Mouse (Mus musculus) gastrocnemius, postnatal 36 days (tissue): ENCODE data around the gene Phf1. TPM values are rescaled to one million over a fixed set of nuclear protein-coding genes. Genes with fewer than 3 reads are reported as not detected.
"Not testable (repeated sequence)": the region's sequence is repeated elsewhere in the genome, so short reads cannot be mapped to it uniquely, and the experiment has no call there.

Source experiments
- DNase-seq, 2 experiments: peaks; one replicate each; pipeline ENCODE4 v3.0.0; 2022
- intact Hi-C: fragments of 180-260 bp; cut with DNase I; formaldehyde crosslinking; loops from one replicate; pipeline ENCODE4 v1.15.1; 2025
- microRNA-seq, 2 experiments: library from miRNA; unstranded; fragments of <30 nt; microRNA quantifications; one replicate each; pipeline ENCODE4 v1.2.0; 2021
- total RNA-seq, 2 experiments: library from RNA; stranded (reverse); gene quantifications; 2 replicates each; pipeline ENCODE4 v1.2.3; 2021

Phf1 gene
- total RNA-seq, 2 experiments from 2014 or later = 5.8 to 6.3 TPM

DNA sequence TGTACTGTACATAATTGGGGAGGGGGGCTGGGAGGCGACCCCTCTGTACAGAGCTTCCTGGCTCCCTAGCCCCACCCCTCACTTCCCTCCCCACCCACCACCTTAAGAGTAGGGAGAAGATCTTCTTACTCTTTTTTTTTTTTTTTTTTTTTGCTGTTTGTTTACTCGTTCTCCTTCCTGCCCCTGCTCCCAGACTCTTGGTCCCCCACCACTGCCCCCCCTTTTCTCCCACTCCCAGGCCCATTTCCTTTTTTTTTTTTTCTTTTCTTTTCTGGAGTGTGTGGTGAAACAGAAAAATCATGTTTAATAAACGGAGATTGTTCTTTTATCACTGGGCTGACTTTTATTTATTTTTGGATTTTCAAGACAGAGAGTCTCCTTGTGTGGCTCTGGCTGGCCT, 39.3 kb downstream of the Phf1 start:
- no peak for DNase-seq
- intact Hi-C loops = loop anchor here (2.0 kb wide), 1 partner anchor 55 kb away; the partner anchor contains the start of gene Kifc5b

GRCm38 (mm10) chr17:26972703-26973574, 40.1 kb downstream of the Phf1 start, which contains the start of gene Zbtb9:
Zbtb9 (plus strand) TSS chr17:26973167.
- peak; percentile 90 to 95 for DNase-seq
- intact Hi-C loops = loop anchor here (2.0 kb wide), 1 partner anchor 56 kb away; the partner anchor contains the start of gene Kifc5b

GRCm38 (mm10) chr17:26974547-26974946, 41.7 kb downstream of the Phf1 start:
- intact Hi-C loops = no loop called here
- DNase-seq = no peak

DNA sequence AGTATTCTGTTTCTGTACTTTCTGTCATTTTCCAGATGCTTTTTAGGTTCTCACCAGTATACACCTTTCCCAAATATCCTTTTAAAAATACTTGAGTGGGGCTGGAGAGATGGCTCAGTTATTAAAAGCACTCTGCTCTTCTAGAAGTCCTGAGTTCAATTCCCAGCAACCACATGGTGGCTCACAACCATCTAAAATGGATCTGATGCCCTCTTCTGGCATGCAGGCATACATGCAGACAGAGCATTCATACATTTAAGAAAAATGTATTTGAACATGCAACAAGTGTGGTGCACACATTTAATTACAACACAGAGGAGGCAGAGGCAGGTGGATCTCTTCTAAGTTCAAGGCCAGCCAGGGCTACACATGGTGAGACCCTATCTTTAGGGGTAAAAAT, 42.6 kb downstream of the Phf1 start:
- no peak for DNase-seq
- intact Hi-C loops = no loop called here

- intact Hi-C loops, DNase-seq: not testable (repeated sequence)
These were observed 44.5 kb downstream of the Phf1 start for GRCm38 (mm10) chr17:26977354-26977753.

- intact Hi-C loops = no loop called here
These were observed 46.6 kb downstream of the Phf1 start for GRCm38 (mm10) chr17:26979426-26979825.

GRCm38 (mm10) chr17:26981050-26981449, 48.2 kb downstream of the Phf1 start:
- DNase-seq = no peak
- intact Hi-C loops = no loop called here

More at GRCm38 (mm10) chr17:26979426-26979825, 46.6 kb downstream of the Phf1 start:
- no peak for DNase-seq

DNA sequence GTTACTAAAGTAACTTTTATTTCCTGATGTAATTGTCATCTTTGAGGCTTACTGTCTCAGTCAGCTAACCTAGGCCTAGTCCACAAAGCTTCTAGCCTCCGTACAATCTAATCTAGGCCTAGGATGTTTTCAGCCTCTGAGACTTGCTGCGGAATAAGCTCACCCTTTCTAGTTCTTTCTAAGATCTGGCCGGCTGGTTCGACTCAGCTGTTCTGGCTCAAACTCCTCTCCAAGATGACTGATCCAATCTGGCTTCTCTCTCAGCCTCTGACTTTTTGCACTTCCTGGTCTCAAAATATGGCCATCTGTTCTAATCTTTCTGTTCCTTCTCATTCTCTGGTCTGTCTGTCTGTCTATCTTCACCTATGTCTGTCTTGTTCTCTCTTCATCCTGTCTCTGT, 50.5 kb downstream of the Phf1 start:
- intact Hi-C loops = no loop called here
- DNase-seq = no peak

GRCm38 (mm10) chr17:26985503-26986179, 52.8 kb downstream of the Phf1 start:
- no peak for DNase-seq
- intact Hi-C loops = no loop called here

Small RNA genes lying within 50 kb of the gene (microRNA-seq; reads per million reads assigned to microRNA genes)
- gene Gm27775 = 0 reads per million in 2 experiments
- 0 to 0.74 reads per million in 2 experiments for gene Mir3083
- gene Mir6968 = 0 to 0.36 reads per million in 2 experiments

Other genes with a start within 250 kb of the Phf1 start
- gene Crebrf, start 217.4 kb upstream of the Phf1 start, total RNA-seq = 10 to 100 TPM; 20.9 to 34.0 TPM
- 10 to 100 TPM; 19.4 to 26.0 TPM for gene Bnip1, start 152.0 kb upstream of the Phf1 start, total RNA-seq
- gene Nkx2-5, start 88.0 kb upstream of the Phf1 start, total RNA-seq = not detected
- under 1 TPM; 0.49 to 0.64 TPM for gene Kifc5b, start 16.0 kb upstream of the Phf1 start, total RNA-seq
- 10 to 100 TPM; 82.8 to 91.1 TPM for gene Cuta, start 6.5 kb downstream of the Phf1 start, total RNA-seq
- 1 to 10 TPM; 3.4 to 3.5 TPM for gene Syngap1, start 8.2 kb downstream of the Phf1 start, total RNA-seq
- under 1 TPM in 1 of 2 experiments, not detected in 1; 0.94 TPM for gene Zbtb9, start 40.1 kb downstream of the Phf1 start, total RNA-seq
- gene Bak1, start 96.0 kb downstream of the Phf1 start, total RNA-seq = 10 to 100 TPM; 20.9 to 21.4 TPM
- gene Itpr3, start 124.3 kb downstream of the Phf1 start, total RNA-seq = 1 to 10 TPM; 1.8 to 2.2 TPM
- gene Uqcc2, start 200.9 kb downstream of the Phf1 start, total RNA-seq = 100 to 1,000 TPM; 374 to 378 TPM
- gene Ip6k3, start 234.7 kb downstream of the Phf1 start, total RNA-seq = 10 to 100 TPM; 56.6 to 86.1 TPM